8 mouse cellular contexts compared by ENCODE assay signal in the genomic region with DNA sequence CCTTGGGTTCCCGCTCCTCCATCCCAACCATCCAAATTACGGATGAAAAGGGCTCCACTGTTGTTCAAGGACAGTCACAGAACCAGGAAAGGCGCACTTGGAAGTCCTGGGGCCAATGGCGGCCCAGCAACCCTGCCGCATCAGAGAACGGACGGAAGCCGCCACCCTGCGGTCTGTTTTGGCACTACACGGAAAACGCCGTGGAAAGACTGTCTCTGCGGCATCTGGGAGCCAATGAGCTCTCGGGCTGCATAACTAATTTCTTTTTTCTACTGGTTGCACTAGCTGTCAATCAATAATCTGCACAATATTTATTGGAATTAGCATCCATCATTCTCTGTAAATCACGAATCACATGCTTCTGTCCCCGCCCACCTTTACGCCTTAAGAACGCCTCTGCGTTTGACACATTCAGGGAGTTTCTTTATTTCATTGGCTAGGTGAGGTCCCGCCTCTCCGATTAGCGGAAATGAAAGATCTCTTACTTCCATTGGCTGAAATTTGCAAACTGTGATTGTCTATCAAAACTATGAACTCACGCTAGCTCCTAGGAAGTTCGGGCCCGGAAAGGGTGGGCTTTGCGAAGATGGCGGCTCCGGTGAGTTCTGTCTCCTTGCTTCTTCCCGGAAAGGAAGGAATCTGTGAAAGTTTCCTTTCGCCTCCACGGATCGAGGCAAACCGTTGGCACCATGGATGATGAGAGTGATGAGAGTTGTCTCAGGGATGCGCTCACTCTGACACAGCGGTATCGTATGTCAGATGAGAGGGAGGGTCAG. TPM values are rescaled to one million over a fixed set of nuclear protein-coding genes. Genes with fewer than 3 reads are reported as not detected.
A peak's percentile ranks its signal among the peaks of the same experiment; 100 is the strongest.
DNase-seq lines count a peak whose midpoint lies in the region; ATAC-seq and TF ChIP-seq lines count a peak whose summit lies in the region.

A gene (plus strand): TSS at position 464 of the 776 bp plus-strand sequence.

- WGBS in hindbrain, postnatal 0 days: under 1% methylated on average over 36 of the region's 36 CpGs

- H3K4me1 ChIP-seq in hindbrain, postnatal 0 days (ENCODE audit: insufficient read depth, low read length): no peaks in the 10 kb centered on the region

- peak; percentile 92 for TF ChIP-seq CTCF in gastrocnemius, adult 2 months (IDR thresholded peaks at IDR 0.05)
- peak; percentile 96 for TF ChIP-seq CTCF in hindbrain, postnatal 0 days (IDR thresholded peaks at IDR 0.05; ENCODE audit: low read depth)
- peak; percentile 94 for TF ChIP-seq CTCF in left cerebral cortex, adult 2 months (IDR thresholded peaks at IDR 0.05)

- peak within 1 kb of the TSS; percentile 92 for H3K27ac ChIP-seq in gastrocnemius, adult 2 months
- H3K27ac ChIP-seq in hindbrain, postnatal 0 days: peak within 1 kb of the TSS; percentile 95
- H3K27ac ChIP-seq in left cerebral cortex, adult 2 months: peak within 1 kb of the TSS; percentile 99

- H3K4me2 ChIP-seq in hindbrain, postnatal 0 days (ENCODE audit: low read depth, low read length): peak within 1 kb of the TSS; percentile 80

- H3K27me3 ChIP-seq in hindbrain, postnatal 0 days (ENCODE audit: insufficient read depth, low read length): no peaks in the 10 kb centered on the region

- H3K9ac ChIP-seq in hindbrain, postnatal 0 days (replicated peaks; ENCODE audit: low read length): peak within 1 kb of the TSS; percentile 80

- peak; percentile 100 for DNase-seq in ZHBTc4 (ENCODE audit: low read depth, low spot score)
- DNase-seq in gastrocnemius, adult 2 months: peak; percentile 97
- peak; percentile 99 for DNase-seq in hindbrain, postnatal 0 days (ENCODE audit: low spot score)
- peak; percentile 99 for DNase-seq in left cerebral cortex, adult 2 months (ENCODE audit: extremely low spot score in 1 of 2, low spot score in 2 of 2)
- peak; percentile 100 for DNase-seq in right cerebral cortex, adult 2 months (ENCODE audit: low spot score in 2 of 2)
- peak; percentile 98 for DNase-seq in urinary bladder, postnatal 14 days (ENCODE audit: low spot score)

- peak within 1 kb of the TSS; percentile 82 for H3K4me3 ChIP-seq in gastrocnemius, adult 2 months
- H3K4me3 ChIP-seq in hindbrain, postnatal 0 days (ENCODE audit: low read length): peak within 1 kb of the TSS; percentile 83
- peak within 1 kb of the TSS; percentile 62 for H3K4me3 ChIP-seq in left cerebral cortex, adult 2 months

- intact Hi-C loops in gastrocnemius, adult 2 months (cut with DNase I): loop anchor here (1.0 to 2.0 kb wide), 2 partner anchors 115 to 172 kb away; no protein-coding TSS in a partner anchor
- intact Hi-C loops in left cerebral cortex, adult 2 months (cut with DNase I): loop anchor here (1.0 to 5.0 kb wide), 4 partner anchors 114 to 303 kb away; a partner anchor contains a TSS

- no peaks in the 10 kb centered on the region for H3K9me3 ChIP-seq in hindbrain, postnatal 0 days (ENCODE audit: low read length)

- H3K36me3 ChIP-seq in hindbrain, postnatal 0 days (ENCODE audit: insufficient read depth, low read length): peaks cover 5% of the 10 kb centered on the region; the same call in 1 of the 2 replicates

- peak; percentile 91 for ATAC-seq in common myeloid progenitor, adult 5-6 weeks (replicated peaks; ENCODE audit: low read depth, poor library complexity, severe bottlenecking)
- ATAC-seq in hindbrain, postnatal 0 days: peak; percentile 98
- ATAC-seq in megakaryocyte, adult 5-6 weeks (ENCODE audit: poor library complexity, severe bottlenecking): peak; percentile 92

RNA-seq across cellular contexts. Expression of the gene that starts here (rescaled TPM):
- 53.3 and 56.1 TPM in 2 replicates for total RNA-seq in common myeloid progenitor, adult 5-6 weeks (2017)
- 10 to 100 TPM; 18.1 to 19.9 TPM for total RNA-seq in gastrocnemius, adult 2 months (2021)
- 16.6 and 25.4 TPM in 2 replicates for total RNA-seq in hindbrain, postnatal 0 days (2014; rRNA removed)
- polyA plus RNA-seq in hindbrain, postnatal 0 days (2015; fragmentation: Nextera tagmentation; extraction: Ambion mirVana): 53.2 and 55.2 TPM in 2 replicates
- 10 to 100 TPM; 26.7 to 30.7 TPM for total RNA-seq in left cerebral cortex, adult 2 months (2021)
- total RNA-seq in megakaryocyte, adult 5-6 weeks (2015): 56.1 and 56.9 TPM in 2 replicates
- total RNA-seq in megakaryocyte, adult 5-6 weeks (2017): 32.9 and 52.7 TPM in 2 replicates

Comparison
In these comparisons a context has a peak if more than half of its experiments do, and no peak if none do; other contexts are left out.
1. Peak in every context shown above with its lines: DNase-seq, ATAC-seq, H3K4me3 ChIP-seq and H3K27ac ChIP-seq.